Mouse (Mus musculus): ENCODE measurements at regions not wholly inside any gene's neighbourhood (a gene's known extent, or its start where the extent isn't known, plus 50 kb on each side); places are given as distances from the start of the nearest gene placed in this dataset.

DNA sequence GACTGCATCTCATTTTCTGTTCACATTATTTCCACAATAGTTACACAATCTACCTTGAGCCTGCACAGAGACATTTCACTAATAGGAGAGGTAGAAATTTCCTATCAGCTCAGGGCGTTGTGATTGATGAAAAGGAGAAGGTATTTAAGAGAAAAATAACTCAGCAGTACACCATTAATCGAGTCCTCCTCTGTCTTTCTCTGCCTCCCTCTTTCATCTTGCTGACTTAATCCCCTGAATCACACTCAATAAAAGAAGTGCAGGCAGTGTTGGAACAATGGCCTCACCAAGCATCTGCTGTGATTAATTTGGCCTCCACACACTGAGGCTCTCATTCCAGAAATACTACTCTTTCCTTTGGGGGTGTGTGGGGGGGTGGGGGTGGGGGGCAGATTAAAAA is 133.9 kb upstream of the Eci2 start:
- 8% methylated on average over 2 of the region's 2 CpGs for WGBS
- Histone ChIP-seq H3K27ac (ENCODE audit: low read depth, low read length) (no peak overlapping the region), H3K4me1 (ENCODE audit: control insufficient read depth, insufficient read depth, low read length) (no peaks in the 10 kb centered on the region), H3K27me3 (ENCODE audit: control insufficient read depth, insufficient read depth, low read length) (no peaks in the 10 kb centered on the region), H3K4me3 (ENCODE audit: low read depth, low read length) (no peak overlapping the region), H3K9me3 (ENCODE audit: control insufficient read depth, low read length) (no peaks in the 10 kb centered on the region), H3K36me3 (ENCODE audit: control insufficient read depth, insufficient read depth, low read length) (no peaks in the 10 kb centered on the region), H3K4me2 (ENCODE audit: low read depth, low read length) (no peak overlapping the region), H3K9ac (replicated peaks; ENCODE audit: low read depth, low read length) (no peak overlapping the region)
- ATAC-seq (ENCODE audit: low read depth) = no peak

DNA sequence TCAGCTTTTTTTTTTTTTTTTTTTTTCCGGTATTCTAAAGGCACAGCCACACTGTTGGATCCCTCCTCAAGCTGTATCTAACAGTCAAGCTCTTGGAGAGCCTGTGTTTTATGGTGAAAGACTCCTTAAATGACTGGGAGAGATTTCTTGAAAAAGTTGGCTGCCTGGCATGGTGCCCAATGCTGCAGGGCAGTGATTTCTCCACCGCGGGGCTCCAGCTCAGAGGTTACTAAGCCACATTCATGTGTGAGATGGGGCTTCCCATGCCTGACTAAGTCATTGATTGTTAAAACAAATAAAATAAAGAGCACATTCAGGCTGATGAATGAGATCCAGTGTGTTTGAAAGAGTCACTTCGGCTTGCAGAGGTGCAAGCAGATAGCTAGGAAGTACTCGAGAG is 139.2 kb upstream of the Eci2 start:
- Histone ChIP-seq H3K4me1 (ENCODE audit: control insufficient read depth, insufficient read depth, low read length) (no peaks in the 10 kb centered on the region), H3K4me3 (ENCODE audit: low read depth, low read length) (no peak overlapping the region), H3K9me3 (ENCODE audit: control insufficient read depth, low read length) (no peaks in the 10 kb centered on the region), H3K27me3 (ENCODE audit: control insufficient read depth, insufficient read depth, low read length) (no peaks in the 10 kb centered on the region), H3K9ac (replicated peaks; ENCODE audit: low read depth, low read length) (no peak overlapping the region), H3K27ac (ENCODE audit: low read depth, low read length) (no peak overlapping the region), H3K36me3 (ENCODE audit: control insufficient read depth, insufficient read depth, low read length) (no peaks in the 10 kb centered on the region), H3K4me2 (ENCODE audit: low read depth, low read length) (no peak overlapping the region)
- no peak for ATAC-seq (ENCODE audit: low read depth)
- WGBS = 49% methylated on average over 5 of the region's 5 CpGs

DNA sequence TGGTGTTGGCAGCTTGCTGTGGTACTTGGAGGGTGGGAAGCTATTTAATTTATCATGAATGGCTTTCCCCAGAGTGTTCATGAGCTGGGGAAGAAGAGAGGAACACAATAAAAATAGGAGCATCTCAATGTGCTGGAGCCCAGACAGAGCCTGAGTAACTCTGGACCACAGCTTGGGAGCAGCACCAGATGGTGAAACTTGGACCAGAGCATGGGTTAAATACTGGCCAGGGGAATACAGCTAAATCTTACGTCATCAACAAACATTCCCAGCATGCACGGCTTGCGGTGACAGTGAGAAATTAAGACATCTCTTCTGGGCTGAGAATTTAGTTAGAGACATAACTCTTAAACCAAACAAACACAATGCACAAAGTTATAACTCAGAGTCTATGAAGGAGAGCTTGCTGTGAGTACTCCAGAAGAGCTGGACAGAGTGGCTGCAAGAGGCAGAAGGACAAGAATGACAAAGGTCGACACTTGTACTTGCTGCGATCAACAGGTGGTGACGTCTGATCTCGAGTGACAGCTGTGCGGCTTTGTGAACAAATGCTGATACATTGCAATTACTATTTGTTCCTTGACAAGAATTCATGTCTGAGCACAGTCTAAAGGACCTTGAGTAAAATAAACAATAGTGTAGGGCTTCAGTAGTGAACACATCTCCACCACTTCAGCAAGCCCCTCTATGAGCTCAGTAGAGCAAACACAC is 140.1 kb upstream of the Eci2 start:
- Histone ChIP-seq H3K4me3 (ENCODE audit: low read depth, low read length) (no peak overlapping the region), H3K9ac (replicated peaks; ENCODE audit: low read depth, low read length) (no peak overlapping the region), H3K4me2 (ENCODE audit: low read depth, low read length) (no peak overlapping the region), H3K36me3 (ENCODE audit: control insufficient read depth, insufficient read depth, low read length) (no peaks in the 10 kb centered on the region), H3K4me1 (ENCODE audit: control insufficient read depth, insufficient read depth, low read length) (no peaks in the 10 kb centered on the region), H3K9me3 (ENCODE audit: control insufficient read depth, low read length) (no peaks in the 10 kb centered on the region), H3K27ac (ENCODE audit: low read depth, low read length) (no peak overlapping the region), H3K27me3 (ENCODE audit: control insufficient read depth, insufficient read depth, low read length) (no peaks in the 10 kb centered on the region)
- WGBS = 79% methylated on average over 8 of the region's 8 CpGs
- ATAC-seq (ENCODE audit: low read depth) = no peak

DNA sequence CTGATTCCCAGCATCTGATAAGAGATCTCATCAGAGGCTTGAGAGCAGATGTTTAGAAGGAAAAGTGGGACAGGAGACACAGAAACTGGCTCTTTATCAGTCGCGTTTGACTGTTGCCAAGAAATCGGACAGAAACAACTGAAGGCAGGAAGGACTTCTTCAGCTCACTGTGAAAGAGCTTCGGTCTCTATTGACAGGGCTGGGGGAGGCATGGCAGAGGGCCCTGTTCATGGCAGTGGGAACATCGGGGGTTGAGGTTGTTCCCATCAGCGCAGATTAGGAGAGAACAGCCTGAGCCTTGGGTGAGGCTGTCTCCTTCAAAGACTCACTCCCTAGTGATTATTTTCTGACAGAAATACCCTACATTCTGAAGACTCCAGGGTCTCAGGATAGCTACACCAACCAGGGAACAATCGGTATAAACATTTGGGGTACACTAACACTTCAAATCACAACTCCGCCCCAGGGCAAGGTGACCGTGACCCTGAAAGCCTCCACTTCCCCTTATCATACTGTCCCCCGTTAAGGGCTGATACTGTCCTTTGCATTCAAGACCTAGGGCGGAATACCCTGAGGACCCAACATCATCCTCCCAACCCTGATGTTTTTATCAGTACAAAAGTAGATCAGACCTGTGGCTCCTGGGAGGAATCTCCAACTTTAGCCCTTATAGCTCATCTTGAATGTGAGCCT is 144.8 kb upstream of the Eci2 start:
- H3K4me3 ChIP-seq (ENCODE audit: low read depth, low read length) = no peak overlapping the region
- H3K27me3 ChIP-seq (ENCODE audit: control insufficient read depth, insufficient read depth, low read length) = no peaks in the 10 kb centered on the region
- no peak for ATAC-seq (ENCODE audit: low read depth)
- WGBS = 90% methylated on average over 11 of the region's 11 CpGs
- no peaks in the 10 kb centered on the region for H3K4me1 ChIP-seq (ENCODE audit: control insufficient read depth, insufficient read depth, low read length)
- H3K9me3 ChIP-seq (ENCODE audit: control insufficient read depth, low read length) = no peaks in the 10 kb centered on the region
- H3K4me2 ChIP-seq (ENCODE audit: low read depth, low read length) = no peak overlapping the region
- no peaks in the 10 kb centered on the region for H3K36me3 ChIP-seq (ENCODE audit: control insufficient read depth, insufficient read depth, low read length)
- no peak overlapping the region for H3K27ac ChIP-seq (ENCODE audit: low read depth, low read length)
- no peak overlapping the region for H3K9ac ChIP-seq (replicated peaks; ENCODE audit: low read depth, low read length)

DNA sequence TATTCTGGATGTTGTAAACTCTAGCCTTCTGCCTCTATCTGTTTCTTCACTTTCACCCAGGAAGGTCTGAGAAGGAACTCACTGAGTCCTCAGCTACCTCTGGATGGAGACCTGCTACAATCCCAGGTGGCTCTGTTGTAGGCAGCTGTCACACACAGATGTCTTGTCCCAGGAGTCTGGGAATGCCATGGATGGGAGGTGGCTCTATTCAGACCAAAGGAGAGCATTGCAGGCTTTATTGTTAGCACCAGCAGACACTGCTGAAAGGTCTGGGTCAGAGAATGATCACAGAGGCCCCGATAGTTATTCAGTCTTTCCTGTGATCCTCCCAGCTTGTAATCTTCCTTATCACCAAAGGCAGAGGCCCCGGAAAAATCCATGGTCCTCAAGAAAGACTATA is 146.6 kb upstream of the Eci2 start:
- Histone ChIP-seq H3K4me3 (ENCODE audit: low read depth, low read length) (no peak overlapping the region), H3K4me2 (ENCODE audit: low read depth, low read length) (no peak overlapping the region), H3K4me1 (ENCODE audit: control insufficient read depth, insufficient read depth, low read length) (no peaks in the 10 kb centered on the region), H3K9ac (replicated peaks; ENCODE audit: low read depth, low read length) (no peak overlapping the region), H3K9me3 (ENCODE audit: control insufficient read depth, low read length) (no peaks in the 10 kb centered on the region), H3K27ac (ENCODE audit: low read depth, low read length) (no peak overlapping the region), H3K27me3 (ENCODE audit: control insufficient read depth, insufficient read depth, low read length) (no peaks in the 10 kb centered on the region), H3K36me3 (ENCODE audit: control insufficient read depth, insufficient read depth, low read length) (no peaks in the 10 kb centered on the region)
- no peak for ATAC-seq (ENCODE audit: low read depth)
- WGBS = 11% methylated on average over 2 of the region's 2 CpGs

DNA sequence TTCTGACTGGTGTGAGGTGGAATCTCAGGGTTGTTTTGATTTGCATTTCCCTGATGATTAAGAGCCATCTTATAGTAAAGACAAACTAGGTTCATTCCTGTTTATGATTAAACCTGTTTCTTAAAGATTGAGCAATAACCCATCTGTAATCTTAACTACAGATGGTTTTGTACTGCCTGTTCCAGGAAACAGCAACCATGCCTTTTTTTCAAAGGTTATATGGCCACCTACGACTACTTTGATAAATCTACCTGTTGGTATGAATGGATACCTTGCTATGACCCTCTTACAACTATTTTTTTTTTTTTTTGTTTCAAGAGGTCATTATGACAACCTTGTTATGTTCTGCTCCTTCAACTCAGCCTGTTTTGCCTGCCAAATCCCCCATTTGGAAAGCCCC is 148.7 kb upstream of the Eci2 start:
- Histone ChIP-seq H3K36me3 (ENCODE audit: control insufficient read depth, insufficient read depth, low read length) (no peaks in the 10 kb centered on the region), H3K9ac (replicated peaks; ENCODE audit: low read depth, low read length) (no peak overlapping the region), H3K4me2 (ENCODE audit: low read depth, low read length) (no peak overlapping the region), H3K4me3 (ENCODE audit: low read depth, low read length) (no peak overlapping the region), H3K9me3 (ENCODE audit: control insufficient read depth, low read length) (no peaks in the 10 kb centered on the region), H3K4me1 (ENCODE audit: control insufficient read depth, insufficient read depth, low read length) (no peaks in the 10 kb centered on the region), H3K27me3 (ENCODE audit: control insufficient read depth, insufficient read depth, low read length) (no peaks in the 10 kb centered on the region), H3K27ac (ENCODE audit: low read depth, low read length) (no peak overlapping the region)
- ATAC-seq (ENCODE audit: low read depth) = no peak
- 84% methylated on average over 1 of the region's 1 CpGs for WGBS

DNA sequence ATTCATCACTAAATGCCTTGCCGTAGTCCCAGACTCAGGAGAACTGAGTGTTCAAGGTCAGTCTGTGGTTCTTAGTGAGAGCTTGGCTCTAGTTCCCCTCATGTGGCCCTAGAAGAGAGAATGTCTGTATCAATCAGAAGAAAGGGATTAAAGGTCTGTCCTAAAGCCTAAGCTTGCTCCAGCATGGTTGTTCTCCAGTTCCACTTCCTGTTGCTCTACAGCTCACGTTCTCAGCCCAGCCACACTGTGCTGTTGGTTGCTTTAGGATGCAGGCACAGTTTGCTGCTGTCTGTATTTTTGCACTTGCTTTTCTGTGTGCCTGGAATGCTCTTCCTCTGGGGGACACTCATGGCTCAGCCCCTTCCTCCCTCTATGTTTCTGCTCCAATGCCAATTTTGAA is 150.4 kb upstream of the Eci2 start:
- Histone ChIP-seq H3K4me1 (ENCODE audit: control insufficient read depth, insufficient read depth, low read length) (no peaks in the 10 kb centered on the region), H3K27me3 (ENCODE audit: control insufficient read depth, insufficient read depth, low read length) (no peaks in the 10 kb centered on the region), H3K9ac (replicated peaks; ENCODE audit: low read depth, low read length) (no peak overlapping the region), H3K27ac (ENCODE audit: low read depth, low read length) (no peak overlapping the region), H3K36me3 (ENCODE audit: control insufficient read depth, insufficient read depth, low read length) (no peaks in the 10 kb centered on the region), H3K4me2 (ENCODE audit: low read depth, low read length) (no peak overlapping the region), H3K4me3 (ENCODE audit: low read depth, low read length) (no peak overlapping the region), H3K9me3 (ENCODE audit: control insufficient read depth, low read length) (no peaks in the 10 kb centered on the region)
- no peak for ATAC-seq (ENCODE audit: low read depth)
- 61% methylated on average over 2 of the region's 2 CpGs for WGBS

DNA sequence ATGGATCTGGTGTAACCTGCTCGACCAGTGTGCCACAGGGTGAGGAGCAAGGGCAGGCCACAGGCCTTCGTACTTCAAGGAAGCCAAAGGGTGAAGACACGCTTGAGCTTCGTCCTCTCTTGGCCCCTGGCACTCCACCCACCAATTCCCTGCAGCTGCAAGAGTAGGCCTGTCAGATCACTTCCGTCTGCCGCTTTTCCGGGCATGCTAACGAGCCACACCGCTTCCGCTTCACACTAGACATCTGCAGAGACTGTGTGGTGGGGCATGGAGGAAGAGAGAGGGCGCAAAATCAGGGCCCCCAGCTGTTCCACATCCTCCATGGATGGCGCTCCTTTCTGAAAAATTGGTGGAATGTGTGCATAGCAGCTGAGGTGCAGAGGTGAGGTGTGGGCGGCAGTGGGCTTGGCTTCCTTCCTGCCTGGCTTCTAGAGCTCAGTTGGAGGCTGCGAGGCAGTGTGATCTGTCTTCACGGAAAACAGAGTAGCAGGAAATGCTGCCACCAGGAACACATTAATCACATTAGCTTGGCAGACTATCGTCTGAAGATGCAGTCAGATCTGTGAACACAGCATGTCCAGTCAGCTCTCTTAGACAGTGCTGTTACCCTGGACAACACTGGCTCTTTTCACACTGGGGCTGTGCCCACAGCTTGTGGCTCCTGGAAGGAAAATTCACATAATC is 162.3 kb upstream of the Eci2 start:
- Histone ChIP-seq H3K9ac (replicated peaks; ENCODE audit: low read depth, low read length) (no peak overlapping the region), H3K4me3 (ENCODE audit: low read depth, low read length) (no peak overlapping the region), H3K9me3 (ENCODE audit: control insufficient read depth, low read length) (no peaks in the 10 kb centered on the region), H3K27me3 (ENCODE audit: control insufficient read depth, insufficient read depth, low read length) (no peaks in the 10 kb centered on the region), H3K4me1 (ENCODE audit: control insufficient read depth, insufficient read depth, low read length) (no peaks in the 10 kb centered on the region), H3K36me3 (ENCODE audit: control insufficient read depth, insufficient read depth, low read length) (no peaks in the 10 kb centered on the region), H3K27ac (ENCODE audit: low read depth, low read length) (no peak overlapping the region; the same call in 1 of the 2 replicates), H3K4me2 (ENCODE audit: low read depth, low read length) (no peak overlapping the region)
- ATAC-seq (ENCODE audit: low read depth) = peak; percentile 75; the same call in 1 of the 2 replicates
- WGBS = 53% methylated on average over 16 of the region's 16 CpGs

DNA sequence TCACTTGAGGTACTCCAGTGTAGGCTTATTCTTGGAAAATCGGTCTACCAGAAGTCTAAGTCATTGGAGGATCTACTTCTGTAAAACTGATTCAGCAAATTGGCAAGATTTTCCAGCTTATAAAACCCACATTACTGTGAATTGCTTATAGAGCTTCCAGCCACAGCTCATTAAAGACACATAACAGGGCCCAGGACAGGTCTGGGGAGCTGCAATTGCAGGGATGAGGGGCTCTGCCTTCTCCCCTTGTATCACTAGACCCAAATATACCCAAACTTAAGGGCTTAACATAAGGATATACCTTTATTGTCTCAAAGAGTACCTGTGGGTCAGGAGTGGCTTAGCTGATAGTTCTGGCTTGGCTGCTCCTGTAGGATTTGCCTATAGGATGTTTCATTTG is 175.2 kb upstream of the Eci2 start:
- H3K27me3 ChIP-seq (ENCODE audit: control insufficient read depth, insufficient read depth, low read length) = no peaks in the 10 kb centered on the region
- H3K9ac ChIP-seq (replicated peaks; ENCODE audit: low read depth, low read length) = no peak overlapping the region
- H3K4me1 ChIP-seq (ENCODE audit: control insufficient read depth, insufficient read depth, low read length) = no peaks in the 10 kb centered on the region
- WGBS = 90% methylated on average over 1 of the region's 1 CpGs
- no peaks in the 10 kb centered on the region for H3K9me3 ChIP-seq (ENCODE audit: control insufficient read depth, low read length)
- no peaks in the 10 kb centered on the region for H3K36me3 ChIP-seq (ENCODE audit: control insufficient read depth, insufficient read depth, low read length)
- H3K27ac ChIP-seq (ENCODE audit: low read depth, low read length) = no peak overlapping the region
- H3K4me3 ChIP-seq (ENCODE audit: low read depth, low read length) = no peak overlapping the region
- ATAC-seq (ENCODE audit: low read depth) = no peak
- no peak overlapping the region for H3K4me2 ChIP-seq (ENCODE audit: low read depth, low read length)

Data from neural tube, embryonic 14.5 days (tissue).